Mouse (Mus musculus) testis, adult 2 months (tissue): ENCODE data around the gene Ctbp2. TPM values are rescaled to one million over a fixed set of nuclear protein-coding genes. Genes with fewer than 3 reads are reported as not detected.

Source experiments
- H3K27ac ChIP-seq: fragments of 200-500 bp; 2 replicates; pipeline ENCODE4 v1.5.1; 2012; ENCODE audit warnings: low read depth, low read length; ENCODE audit not compliant: control insufficient read depth, insufficient read depth
- H3K27me3 ChIP-seq: fragments of 200-500 bp; 2 replicates; pipeline ENCODE4 v1.6.1; 2012; ENCODE audit warnings: mild to moderate bottlenecking, low read length, moderate library complexity; ENCODE audit not compliant: control insufficient read depth, insufficient read depth
- H3K36me3 ChIP-seq: fragments of 200-500 bp; 2 replicates; pipeline ENCODE4 v1.6.1; 2012; ENCODE audit warnings: mild to moderate bottlenecking, low read length; ENCODE audit not compliant: control insufficient read depth, insufficient read depth
- H3K4me1 ChIP-seq: fragments of 200-500 bp; 2 replicates; pipeline ENCODE4 v1.6.1; 2012; ENCODE audit warnings: low read length; ENCODE audit not compliant: control insufficient read depth, insufficient read depth
- H3K4me3 ChIP-seq: fragments of 200-500 bp; 2 replicates; pipeline ENCODE4 v1.5.1; 2012; ENCODE audit warnings: low read depth, mild to moderate bottlenecking, low read length, moderate library complexity, mixed read lengths; ENCODE audit not compliant: control insufficient read depth
- CTCF ChIP-seq: fragments of 200-500 bp; IDR thresholded peaks from 2 replicates; pipeline ENCODE4 v1.5.1; 2012; ENCODE audit warnings: low read depth, mild to moderate bottlenecking, inconsistent platforms, low read length, moderate library complexity; ENCODE audit not compliant: control insufficient read depth, insufficient read depth, insufficient replicate concordance
- POLR2A ChIP-seq: fragments of 200-500 bp; IDR thresholded peaks from 2 replicates; pipeline ENCODE4 v1.6.1; 2012; ENCODE audit warnings: low read depth, mild to moderate bottlenecking, inconsistent platforms, low read length, moderate library complexity; ENCODE audit not compliant: control insufficient read depth
- polyA plus RNA-seq: library from polyadenylated mRNA; depleted of rRNA; stranded (reverse); fragments of >200 nt; gene quantifications from 2 replicates; pipeline ENCODE4 v1.2.3, GENCODE M21; 2012

Gene Ctbp2
- polyA plus RNA-seq, 1 experiment = 54.9 TPM

GRCm38 (mm10) chr7:133094161-133094560, 30.0 kb downstream of the Ctbp2 start:
- Histone ChIP-seq H3K36me3 (no peaks in the 10 kb centered on the region), H3K4me3 (no peak overlapping the region), H3K27ac (no peak overlapping the region), H3K4me1 (peaks cover 6% of the 10 kb centered on the region; the same call in 1 of the 2 replicates), H3K27me3 (no peaks in the 10 kb centered on the region)
- TF ChIP-seq POLR2A = no peak
- no peak for TF ChIP-seq CTCF

GRCm38 (mm10) chr7:133093731-133094130, 30.4 kb downstream of the Ctbp2 start:
- Histone ChIP-seq H3K36me3 (no peaks in the 10 kb centered on the region), H3K4me3 (no peak overlapping the region), H3K4me1 (peaks cover 8% of the 10 kb centered on the region)

GRCm38 (mm10) chr7:133090641-133091040, 33.5 kb downstream of the Ctbp2 start:
- no peak overlapping the region for H3K27ac ChIP-seq
- H3K27me3 ChIP-seq = no peaks in the 10 kb centered on the region
- H3K4me3 ChIP-seq = no peak overlapping the region
- peaks cover 4% of the 10 kb centered on the region for H3K4me1 ChIP-seq
- no peaks in the 10 kb centered on the region for H3K36me3 ChIP-seq
- TF ChIP-seq CTCF = no peak
- TF ChIP-seq POLR2A = no peak

More at GRCm38 (mm10) chr7:133093731-133094130, 30.4 kb downstream of the Ctbp2 start:
- no peak overlapping the region for H3K27ac ChIP-seq
- H3K27me3 ChIP-seq = no peaks in the 10 kb centered on the region
- TF ChIP-seq POLR2A (no peak), CTCF (no peak)

GRCm38 (mm10) chr7:133089621-133090260, 34.4 kb downstream of the Ctbp2 start:
- Histone ChIP-seq H3K4me1 (peaks cover 4% of the 10 kb centered on the region), H3K27me3 (no peaks in the 10 kb centered on the region), H3K27ac (no peak overlapping the region), H3K36me3 (no peaks in the 10 kb centered on the region), H3K4me3 (no peak overlapping the region)
- no peak for TF ChIP-seq CTCF
- no peak for TF ChIP-seq POLR2A

- H3K36me3 ChIP-seq = no peaks in the 10 kb centered on the region
- H3K4me1 ChIP-seq = peaks cover 4% of the 10 kb centered on the region
- peak overlapping the region; percentile 78 for H3K27ac ChIP-seq
- TF ChIP-seq POLR2A (no peak), CTCF (no peak)
- H3K4me3 ChIP-seq = no peak overlapping the region; the same call in 1 of the 2 replicates
- no peaks in the 10 kb centered on the region for H3K27me3 ChIP-seq
Measured at GRCm38 (mm10) chr7:133088830-133089261, 35.3 kb downstream of the Ctbp2 start.

- Histone ChIP-seq H3K4me1 (peaks cover 4% of the 10 kb centered on the region), H3K4me3 (no peak overlapping the region), H3K27me3 (no peaks in the 10 kb centered on the region), H3K27ac (peak overlapping the region; percentile 78), H3K36me3 (no peaks in the 10 kb centered on the region)
- no peak for TF ChIP-seq CTCF
- no peak for TF ChIP-seq POLR2A
Measured at GRCm38 (mm10) chr7:133088411-133088810, 35.7 kb downstream of the Ctbp2 start.

GRCm38 (mm10) chr7:133085408-133085807, 38.7 kb downstream of the Ctbp2 start:
- no peak for TF ChIP-seq POLR2A
- no peak for TF ChIP-seq CTCF
- Histone ChIP-seq H3K4me3 (no peak overlapping the region), H3K27me3 (no peaks in the 10 kb centered on the region)

GRCm38 (mm10) chr7:133083936-133084614, 40.1 kb downstream of the Ctbp2 start:
- no peaks in the 10 kb centered on the region for H3K36me3 ChIP-seq

More at GRCm38 (mm10) chr7:133085408-133085807, 38.7 kb downstream of the Ctbp2 start:
- Histone ChIP-seq H3K36me3 (no peaks in the 10 kb centered on the region), H3K27ac (no peak overlapping the region), H3K4me1 (peaks cover 4% of the 10 kb centered on the region)

More at GRCm38 (mm10) chr7:133083936-133084614, 40.1 kb downstream of the Ctbp2 start:
- Histone ChIP-seq H3K27ac (no peak overlapping the region), H3K27me3 (no peaks in the 10 kb centered on the region), H3K4me1 (peaks cover 4% of the 10 kb centered on the region; the same call in 1 of the 2 replicates), H3K4me3 (no peak overlapping the region)
- TF ChIP-seq CTCF = no peak
- no peak for TF ChIP-seq POLR2A
